Mouse (Mus musculus) monocyte, adult 5-6 weeks (primary cell): ENCODE measurements around the gene Gm3127. TPM values are rescaled to one million over a fixed set of nuclear protein-coding genes. Genes with fewer than 3 reads are reported as not detected.
"Not testable (repeated sequence)": the region's sequence is repeated elsewhere in the genome, so short reads cannot be mapped to it uniquely, and the experiment has no call there.

Experiments used
- ATAC-seq: fragments of 153-309, 156-312 bp; replicated peaks from 2 replicates; pipeline ENCODE4 v1.8.0; 2017; ENCODE audit warnings: mild to moderate bottlenecking; ENCODE audit not compliant: low TSS enrichment, insufficient number of reproducible peaks, severe bottlenecking, poor library complexity, low FRiP score
- total RNA-seq: library from RNA; stranded (forward); fragments of 200-1000, 200-491, 200-594 nt; gene quantifications from 3 replicates; pipeline ENCODE4 v1.2.3, GENCODE M21; 2017

The Gm3127 gene
- not detected in 3 replicates for total RNA-seq

DNA sequence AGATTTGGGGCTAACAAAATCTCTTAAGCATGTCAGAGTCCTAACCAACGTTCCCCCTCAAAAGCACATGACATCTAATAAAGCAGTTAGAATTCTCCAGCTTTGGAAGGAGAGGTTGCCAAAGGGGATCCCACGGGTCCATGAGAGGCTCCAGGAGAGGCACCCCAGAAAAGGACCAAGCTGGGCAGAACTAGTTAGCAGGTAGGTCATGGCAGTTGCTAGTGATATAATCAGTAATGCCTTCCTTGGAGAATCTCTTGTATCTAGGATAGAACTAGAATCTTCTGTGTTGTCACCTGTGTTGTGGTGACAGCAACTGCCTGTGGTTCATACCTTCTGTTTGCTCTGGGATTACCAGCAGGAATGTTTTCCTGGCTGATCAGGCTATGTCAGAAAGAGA lies at the start of gene Gm3127:
Gm3127 (plus strand) TSS at position 301 of the 400 bp plus-strand sequence.
- ATAC-seq, result not testable (repeated sequence)

DNA sequence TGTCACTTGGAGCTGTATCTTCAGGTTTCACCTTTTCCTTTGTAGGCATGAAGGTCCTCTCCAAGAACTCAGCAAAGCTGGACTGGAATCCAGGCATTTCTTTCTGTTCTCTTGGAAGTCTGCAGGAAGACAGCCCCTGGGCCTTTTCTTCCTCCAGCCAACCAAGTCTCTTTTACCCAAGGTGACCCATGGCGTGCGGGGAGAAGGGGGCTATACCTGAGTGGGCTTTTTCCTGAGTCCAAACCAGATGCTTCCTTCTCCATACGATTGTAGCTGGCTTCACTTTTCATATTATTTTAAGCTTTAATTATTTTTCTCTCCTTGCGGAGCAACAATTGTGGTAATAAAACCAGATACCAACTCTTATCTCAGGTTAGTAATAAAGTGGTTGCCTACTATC lies 23.2 kb upstream of the Gm3127 start:
- not testable (repeated sequence) for ATAC-seq

DNA sequence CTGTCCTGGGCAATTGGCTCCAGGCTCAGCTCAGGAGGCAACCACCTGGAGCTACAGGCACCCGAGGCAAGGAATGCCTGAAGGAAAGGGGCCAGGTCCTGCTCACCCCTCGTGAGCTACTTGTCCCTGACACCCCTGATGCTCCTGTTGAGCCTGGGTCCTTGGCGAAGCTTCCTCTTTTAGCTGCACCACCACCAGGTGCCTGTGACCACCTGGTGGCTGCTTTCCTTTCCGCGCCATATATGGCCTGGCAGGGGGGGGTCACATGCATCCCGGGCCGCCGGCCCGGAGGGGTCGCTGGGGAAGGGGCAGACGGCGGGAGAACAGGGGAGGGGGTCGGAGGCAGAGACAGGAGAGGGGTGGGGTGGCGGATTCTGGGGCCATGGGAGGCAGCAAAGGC lies 17.2 kb downstream of the Gm3127 start:
- not testable (repeated sequence) for ATAC-seq

GRCm38 (mm10) chr14:4182491-4183210 lies 17.8 kb downstream of the Gm3127 start, which contains the start of gene Gm2974:
TSS of gene Gm2974 (plus strand) at chr14:4182576.
- not testable (repeated sequence) for ATAC-seq

- ATAC-seq, result not testable (repeated sequence)
Measured at GRCm38 (mm10) chr14:4183375-4183774, 18.5 kb downstream of the Gm3127 start.

Other genes starting within 250 kb of the Gm3127 start
- gene Gm3029, start 233.3 kb upstream of the Gm3127 start, total RNA-seq, result not detected in 3 replicates
- not detected in 3 replicates for gene Gm3095, start 201.5 kb upstream of the Gm3127 start, total RNA-seq
- gene Gm3099, start 166.6 kb upstream of the Gm3127 start, total RNA-seq, result not detected in 3 replicates
- gene Gm5796, start 141.1 kb upstream of the Gm3127 start, total RNA-seq, result not detected in 3 replicates
- not detected in 3 replicates for gene Gm3115, start 80.9 kb upstream of the Gm3127 start, total RNA-seq
- gene Gm8108, start 54.5 kb upstream of the Gm3127 start, total RNA-seq, result not detected in 3 replicates
- gene Gm2974, start 17.5 kb downstream of the Gm3127 start, total RNA-seq, result not detected in 3 replicates
- gene Gm3138, start 84.6 kb downstream of the Gm3127 start, total RNA-seq, result not detected in 3 replicates
- not detected in 3 replicates for gene Gm3149, start 152.3 kb downstream of the Gm3127 start, total RNA-seq
- gene 2610042L04Rik, start 169.7 kb downstream of the Gm3127 start, total RNA-seq, result not detected in 3 replicates
- not detected in 3 replicates for gene Gm3159, start 232.5 kb downstream of the Gm3127 start, total RNA-seq